Comparison of ENCODE assay signal across 12 mouse cellular contexts in genomic region chr6:120956259-120957161, GRCm38 (mm10). TPM values are rescaled to one million over a fixed set of nuclear protein-coding genes. Genes with fewer than 3 reads are reported as not detected.
DNase-seq lines count a peak whose midpoint lies in the region; ATAC-seq and TF ChIP-seq lines count a peak whose summit lies in the region.
"Had no signal": no experiment of that assay in that cellular context is flagged by ENCODE, and none has a peak within 500 bp of the region (broad histone marks: within the 10 kb centered on the region; RNA-seq: fewer than 3 reads in every experiment).

No protein-coding gene starts in this region.

- H3K4me3 ChIP-seq in thymus, adult 2 months (ENCODE audit: control insufficient read depth, insufficient read depth, low read length): no peak overlapping the region
- no peak overlapping the region for H3K4me3 ChIP-seq in liver, postnatal 0 days (ENCODE audit: low read depth, low read length)
- H3K4me3 ChIP-seq: heart, embryonic 13.5 days had no signal

- no peaks in the 10 kb centered on the region for H3K36me3 ChIP-seq in thymus, adult 2 months (ENCODE audit: control insufficient read depth, insufficient read depth, low read length)
- peaks cover 51% of the 10 kb centered on the region for H3K36me3 ChIP-seq in liver, postnatal 0 days (replicated peaks; ENCODE audit: insufficient read depth, low read length)

- no peak for TF ChIP-seq POLR2A in thymus, adult 2 months (IDR thresholded peaks at IDR 0.05; ENCODE audit: control insufficient read depth, extremely low read depth, insufficient read depth, low read length, poor library complexity)

- H3K9me3 ChIP-seq in liver, postnatal 0 days (ENCODE audit: low read length): no peaks in the 10 kb centered on the region
- H3K9me3 ChIP-seq: heart, embryonic 13.5 days had no signal

- peak; percentile 92 for ATAC-seq in liver, postnatal 0 days

- 39% methylated on average over 11 of the region's 11 CpGs for WGBS in thymus, adult 2 months
- WGBS in liver, postnatal 0 days (ENCODE audit: insufficient replicate concordance): 46% methylated on average over 11 of the region's 11 CpGs

- 0 out of 2 replicates have a peak overlapping the region, but pooled peaks have one; percentile 11 for H3K9ac ChIP-seq in liver, postnatal 0 days (replicated peaks)
- H3K9ac ChIP-seq: heart, embryonic 13.5 days had no signal

- peak overlapping the region; percentile 20 for H3K4me2 ChIP-seq in liver, postnatal 0 days (ENCODE audit: low read depth, low read length)
- H3K4me2 ChIP-seq: heart, embryonic 13.5 days; midbrain, embryonic 11.5 days had no signal

- no peak for TF ChIP-seq CTCF in thymus, adult 2 months (IDR thresholded peaks at IDR 0.05; ENCODE audit: borderline replicate concordance, control insufficient read depth, extremely low read depth, insufficient read depth, low read length, poor library complexity)
- TF ChIP-seq CTCF in liver, postnatal 0 days (IDR thresholded peaks at IDR 0.05; ENCODE audit: low read depth): no peak

- peaks cover 55% of the 10 kb centered on the region for H3K4me1 ChIP-seq in thymus, adult 2 months (replicated peaks; ENCODE audit: control insufficient read depth, insufficient read depth, low read length)
- H3K4me1 ChIP-seq in liver, postnatal 0 days (ENCODE audit: insufficient read depth): peaks cover 35% of the 10 kb centered on the region
- H3K4me1 ChIP-seq: heart, embryonic 13.5 days had no signal

- DNase-seq in thymus, adult 2 months: peak; percentile 29
- DNase-seq in thymus, postnatal 14 days: no peak
- DNase-seq in c-Kit-positive CD71-positive TER-119-positive erythroid progenitor cells, embryonic 14.5 days (ENCODE audit: low spot score): peak; percentile 91
- DNase-seq in liver, postnatal 0 days: peak; percentile 43
- DNase-seq in thymus, postnatal 4 days: peak; percentile 44
- no peak for DNase-seq in left cerebral cortex, postnatal 10 days (ENCODE audit: extremely low spot score in 1 of 2, low spot score in 2 of 2)
- no peak for DNase-seq in urinary bladder, postnatal 25 days (ENCODE audit: low spot score)
- no peak for DNase-seq in left cerebral cortex, adult 18-20 months (ENCODE audit: low spot score in 2 of 2)
- DNase-seq: cerebellum, adult 8-10 months; kidney, adult 9 months had no signal

- peak; percentile 96 for TF ChIP-seq EP300 in liver, postnatal 0 days (IDR thresholded peaks at IDR 0.05; ENCODE audit: low read depth)

- H3K27ac ChIP-seq in thymus, adult 2 months (ENCODE audit: control insufficient read depth, insufficient read depth, low read length): peak overlapping the region; percentile 85
- peak overlapping the region; percentile 60 for H3K27ac ChIP-seq in liver, postnatal 0 days (ENCODE audit: low read depth)
- H3K27ac ChIP-seq: heart, embryonic 13.5 days had no signal

- intact Hi-C loops in left cerebral cortex, postnatal 10 days (cut with DNase I): no loop called here

- H3K27me3 ChIP-seq in thymus, adult 2 months (ENCODE audit: control insufficient read depth, insufficient read depth, low read length): no peaks in the 10 kb centered on the region
- no peaks in the 10 kb centered on the region for H3K27me3 ChIP-seq in liver, postnatal 0 days (ENCODE audit: insufficient read depth, low read length)
- H3K27me3 ChIP-seq: heart, embryonic 13.5 days had no signal

RNA-seq across cellular contexts. Expression of gene Bid, which starts 39.9 kb away (rescaled TPM):
- polyA plus RNA-seq in thymus, adult 2 months (2012; rRNA removed): 36.5 and 43.1 TPM in 2 replicates
- 24.6 and 24.7 TPM in 2 replicates for polyA plus RNA-seq in liver, postnatal 0 days (2015; fragmentation: Nextera tagmentation; extraction: Ambion mirVana)
- 10 to 100 TPM; 14.9 to 15.1 TPM for total RNA-seq in left cerebral cortex, postnatal 10 days (2021)
- total RNA-seq in left cerebral cortex, adult 18-20 months (2021): 10 to 100 TPM in 1 of 2 experiments, 1 to 10 TPM in 1; 9.2 to 10.0 TPM

Comparison
In these comparisons a context has a peak if more than half of its experiments do, and no peak if none do; other contexts are left out.
1. DNase-seq: peak in thymus, adult 2 months (single experiment), c-Kit-positive CD71-positive TER-119-positive erythroid progenitor cells, embryonic 14.5 days (single experiment), liver, postnatal 0 days (single experiment) and thymus, postnatal 4 days (single experiment); none in thymus, postnatal 14 days (single experiment), left cerebral cortex, postnatal 10 days (0 of 2), urinary bladder, postnatal 25 days (single experiment) and left cerebral cortex, adult 18-20 months (0 of 2).